Mouse (Mus musculus): ENCODE data around the gene Majin. TPM values are rescaled to one million over a fixed set of nuclear protein-coding genes. Genes with fewer than 3 reads are reported as not detected.

Majin gene
- polyA plus RNA-seq, 1 experiment from 2014 or later, result not detected

DNA sequence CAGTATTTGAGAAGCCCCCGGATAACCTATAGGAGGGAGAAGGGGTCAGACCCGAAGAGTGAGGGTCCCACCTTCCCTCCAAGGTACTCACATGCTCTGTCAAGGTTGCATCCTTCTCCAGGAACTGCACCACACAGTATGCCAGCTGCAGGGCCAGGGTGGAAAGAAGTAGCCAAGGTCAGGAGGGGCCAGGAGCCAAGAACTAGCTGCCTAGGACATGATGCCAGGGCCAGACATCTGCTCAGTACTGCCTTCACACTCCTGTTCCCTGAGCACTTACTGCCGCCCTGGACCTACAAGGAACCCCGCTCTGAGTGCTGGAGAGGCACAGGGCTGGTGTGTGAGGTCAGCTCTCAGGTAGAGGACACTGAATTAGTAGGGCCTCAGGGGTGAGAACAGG lies 46.2 kb downstream of the Majin start:
- no peaks in the 10 kb centered on the region for H3K9me3 ChIP-seq
- 73% methylated on average over 4 of the region's 4 CpGs for WGBS
- peaks cover 15% of the 10 kb centered on the region for H3K4me1 ChIP-seq
- no peaks in the 10 kb centered on the region for H3K27me3 ChIP-seq
- no peak overlapping the region for H3K9ac ChIP-seq
- no peak overlapping the region for H3K27ac ChIP-seq
- H3K4me2 ChIP-seq, result no peak overlapping the region
- peaks cover 8% of the 10 kb centered on the region; the same call in 1 of the 2 replicates for H3K36me3 ChIP-seq
- no peak for ATAC-seq (ENCODE audit: borderline replicate concordance, extremely low read depth, low FRiP score, low TSS enrichment)
- H3K4me3 ChIP-seq, result no peak overlapping the region

- WGBS, result 68% methylated on average over 2 of the region's 2 CpGs
- Histone ChIP-seq H3K4me1 (peaks cover 15% of the 10 kb centered on the region), H3K4me3 (no peak overlapping the region), H3K4me2 (no peak overlapping the region), H3K36me3 (peaks cover 8% of the 10 kb centered on the region; the same call in 1 of the 2 replicates), H3K9ac (no peak overlapping the region), H3K9me3 (no peaks in the 10 kb centered on the region), H3K27me3 (no peaks in the 10 kb centered on the region), H3K27ac (no peak overlapping the region)
- no peak for ATAC-seq (ENCODE audit: borderline replicate concordance, extremely low read depth, low FRiP score, low TSS enrichment)
Measured at GRCm38 (mm10) chr19:6231036-6231435, 46.8 kb downstream of the Majin start.

GRCm38 (mm10) chr19:6233647-6234046 lies 49.5 kb downstream of the Majin start:
- peaks cover 20% of the 10 kb centered on the region for H3K4me1 ChIP-seq
- no peak overlapping the region for H3K9ac ChIP-seq
- ATAC-seq (ENCODE audit: borderline replicate concordance, extremely low read depth, low FRiP score, low TSS enrichment), result no peak
- H3K9me3 ChIP-seq, result no peaks in the 10 kb centered on the region
- H3K27ac ChIP-seq, result no peak overlapping the region
- no peaks in the 10 kb centered on the region for H3K27me3 ChIP-seq
- no peak overlapping the region for H3K4me2 ChIP-seq
- no peak overlapping the region for H3K4me3 ChIP-seq
- peaks cover 8% of the 10 kb centered on the region; the same call in 1 of the 2 replicates for H3K36me3 ChIP-seq
- 79% methylated on average over 16 of the region's 16 CpGs for WGBS

DNA sequence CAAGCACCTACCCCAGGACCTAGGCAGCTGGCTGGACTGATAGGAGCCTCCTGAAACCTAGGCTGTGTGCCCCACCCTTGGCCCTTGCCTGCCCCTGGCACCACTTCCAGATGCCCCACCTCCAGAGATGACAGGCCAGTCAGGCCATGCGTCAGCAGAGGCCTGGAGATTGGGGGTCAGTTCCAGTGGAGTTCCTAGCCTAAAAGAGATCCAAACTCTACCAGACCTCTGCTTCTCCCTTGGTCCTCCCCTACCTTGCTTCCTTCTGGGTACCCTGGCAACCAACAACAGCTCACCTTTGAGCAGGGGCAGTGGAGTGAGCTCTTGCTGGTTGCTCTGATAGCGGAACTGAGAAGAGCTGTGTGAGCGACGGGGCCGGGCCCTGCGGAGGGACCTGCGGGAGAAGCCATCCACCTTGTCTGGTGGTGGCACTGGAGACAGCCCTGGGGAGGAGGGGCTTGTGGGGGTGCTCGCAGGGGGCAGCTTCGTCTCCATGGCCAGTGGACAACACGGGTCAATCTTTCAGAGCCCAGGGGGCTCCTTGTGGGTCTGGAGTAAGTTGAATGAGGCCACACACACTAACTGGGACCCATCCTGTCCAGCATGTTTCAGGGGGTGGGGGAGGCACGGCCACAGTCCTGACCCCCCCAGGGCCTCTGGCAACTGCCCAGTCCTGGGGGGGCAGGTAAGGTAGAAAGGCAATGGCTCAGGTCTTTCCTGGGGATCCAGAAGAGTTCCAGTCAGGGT lies 50.3 kb downstream of the Majin start:
- peak overlapping the region; percentile 72 for H3K4me2 ChIP-seq
- H3K36me3 ChIP-seq, result peaks cover 6% of the 10 kb centered on the region; the same call in 1 of the 2 replicates
- H3K27me3 ChIP-seq, result no peaks in the 10 kb centered on the region
- H3K27ac ChIP-seq, result no peak overlapping the region
- ATAC-seq (ENCODE audit: borderline replicate concordance, extremely low read depth, low FRiP score, low TSS enrichment), result no peak
- peaks cover 20% of the 10 kb centered on the region for H3K4me1 ChIP-seq
- 58% methylated on average over 11 of the region's 11 CpGs for WGBS
- peak overlapping the region; percentile 81 for H3K4me3 ChIP-seq
- no peaks in the 10 kb centered on the region for H3K9me3 ChIP-seq
- H3K9ac ChIP-seq, result peak overlapping the region; percentile 56

- WGBS, result 1% methylated on average over 48 of the region's 48 CpGs
- Histone ChIP-seq H3K4me1 (peaks cover 20% of the 10 kb centered on the region), H3K4me3 (peak within 1 kb of the TSS; percentile 81), H3K27me3 (no peaks in the 10 kb centered on the region), H3K36me3 (peaks cover 6% of the 10 kb centered on the region; the same call in 1 of the 2 replicates), H3K27ac (peak within 1 kb of the TSS; percentile 95), H3K4me2 (peak within 1 kb of the TSS; percentile 72), H3K9me3 (no peaks in the 10 kb centered on the region), H3K9ac (peak within 1 kb of the TSS; percentile 56)
- peak; percentile 93 for ATAC-seq (ENCODE audit: borderline replicate concordance, extremely low read depth, low FRiP score, low TSS enrichment)
Measured at GRCm38 (mm10) chr19:6235084-6236052, 51.2 kb downstream of the Majin start, which contains the start of gene Ppp2r5b. Ppp2r5b (minus strand) TSS chr19:6235872.

DNA sequence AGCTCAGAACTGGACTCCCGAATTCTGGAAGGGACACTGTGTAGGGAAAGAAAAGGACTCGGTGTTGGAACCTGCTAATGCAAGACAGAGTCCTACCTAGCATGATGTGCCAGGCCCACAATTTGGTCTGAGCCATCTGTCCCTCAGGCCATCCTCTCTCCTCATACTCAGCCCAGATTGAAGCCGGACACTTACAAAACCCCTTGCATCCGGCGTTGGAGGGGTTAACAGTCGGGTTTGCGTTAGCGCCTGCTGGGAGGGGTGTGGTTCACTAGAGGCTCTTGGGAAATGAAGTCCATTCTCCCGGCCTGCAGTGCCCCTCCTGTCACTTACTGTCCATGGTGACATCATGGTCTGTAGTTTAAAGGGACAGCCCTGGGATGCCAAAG lies 51.9 kb downstream of the Majin start:
- peak overlapping the region; percentile 81 for H3K4me3 ChIP-seq
- ATAC-seq (ENCODE audit: borderline replicate concordance, extremely low read depth, low FRiP score, low TSS enrichment), result peak; percentile 91
- H3K9me3 ChIP-seq, result no peaks in the 10 kb centered on the region

DNA sequence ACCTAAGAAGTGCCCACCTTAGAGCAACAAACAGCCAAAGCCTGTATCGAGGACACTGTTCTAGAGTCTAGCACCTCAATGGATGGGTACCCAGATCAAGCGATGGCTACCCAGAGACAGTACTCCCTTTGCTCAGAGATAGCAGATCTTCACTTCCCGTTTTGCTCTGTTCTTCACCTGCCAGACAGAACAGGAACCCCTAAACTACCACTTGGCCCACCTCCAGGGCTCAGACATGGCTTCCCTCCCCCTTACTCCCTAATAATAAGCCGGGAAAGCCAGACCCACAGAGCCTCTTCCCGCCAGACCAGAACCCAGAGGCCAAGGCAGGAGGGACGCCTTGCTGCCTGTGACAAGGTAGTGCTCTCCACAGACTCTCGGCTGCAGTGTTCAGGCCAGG lies 52.7 kb downstream of the Majin start:
- no peak for ATAC-seq (ENCODE audit: borderline replicate concordance, extremely low read depth, low FRiP score, low TSS enrichment)
- H3K9me3 ChIP-seq, result no peaks in the 10 kb centered on the region
- H3K4me1 ChIP-seq, result peaks cover 25% of the 10 kb centered on the region
- no peak overlapping the region for H3K27ac ChIP-seq
- H3K9ac ChIP-seq, result no peak overlapping the region
- H3K36me3 ChIP-seq, result peaks cover 6% of the 10 kb centered on the region; the same call in 1 of the 2 replicates
- no peak overlapping the region for H3K4me2 ChIP-seq
- WGBS, result 73% methylated on average over 7 of the region's 7 CpGs
- no peaks in the 10 kb centered on the region for H3K27me3 ChIP-seq
- no peak overlapping the region for H3K4me3 ChIP-seq

More for the DNA sequence above, 51.9 kb downstream of the Majin start:
- peak overlapping the region; percentile 56 for H3K9ac ChIP-seq
- WGBS, result 0% methylated on average over 9 of the region's 9 CpGs
- H3K27ac ChIP-seq, result peak overlapping the region; percentile 95
- H3K27me3 ChIP-seq, result no peaks in the 10 kb centered on the region
- peaks cover 25% of the 10 kb centered on the region for H3K4me1 ChIP-seq
- peaks cover 6% of the 10 kb centered on the region; the same call in 1 of the 2 replicates for H3K36me3 ChIP-seq
- H3K4me2 ChIP-seq, result peak overlapping the region; percentile 72

DNA sequence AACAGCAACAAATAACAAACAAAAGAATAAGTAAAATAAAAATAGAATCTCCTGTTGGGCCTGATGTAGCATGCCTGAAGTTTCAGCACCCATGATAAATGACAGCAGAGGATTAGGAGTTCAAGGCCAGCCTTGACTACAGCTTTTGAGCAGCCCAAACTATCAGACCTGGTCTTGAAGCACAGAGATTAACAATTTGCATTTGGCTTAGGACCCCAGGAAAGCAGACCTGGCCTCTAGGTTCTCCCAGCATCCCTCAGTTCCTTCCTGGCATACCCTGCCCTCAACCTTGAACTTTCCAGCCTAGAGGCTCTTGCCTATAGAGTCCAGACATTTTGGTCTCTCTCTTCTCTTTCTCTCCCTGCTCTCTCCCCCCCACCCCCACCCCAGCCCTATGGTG lies 54.6 kb downstream of the Majin start:
- Histone ChIP-seq H3K9me3 (no peaks in the 10 kb centered on the region), H3K9ac (no peak overlapping the region), H3K27ac (no peak overlapping the region), H3K4me1 (peaks cover 37% of the 10 kb centered on the region), H3K27me3 (no peaks in the 10 kb centered on the region), H3K36me3 (no peaks in the 10 kb centered on the region), H3K4me2 (no peak overlapping the region), H3K4me3 (no peak overlapping the region)
- ATAC-seq (ENCODE audit: borderline replicate concordance, extremely low read depth, low FRiP score, low TSS enrichment), result no peak

DNA sequence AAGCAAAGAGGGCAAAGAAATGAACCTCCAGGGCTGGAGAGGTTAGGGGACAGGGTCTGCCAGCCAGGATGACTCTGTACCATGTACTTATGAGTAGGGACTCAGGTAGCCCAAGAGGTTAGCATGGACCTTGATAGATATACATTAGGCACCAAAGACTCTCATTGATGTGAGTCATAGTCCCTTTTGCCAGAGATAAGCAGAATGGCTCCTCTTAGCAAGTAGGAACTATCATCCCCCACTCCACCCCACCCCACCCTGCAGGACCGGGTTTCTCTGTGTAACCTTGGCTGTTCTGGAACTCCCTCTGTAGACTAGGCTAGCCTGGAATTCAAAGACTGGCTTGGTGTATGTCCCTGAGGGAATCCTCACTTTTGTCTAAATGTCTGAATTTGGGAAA lies 55.9 kb downstream of the Majin start:
- peaks cover 8% of the 10 kb centered on the region; the same call in 1 of the 2 replicates for H3K36me3 ChIP-seq
- peaks cover 25% of the 10 kb centered on the region for H3K4me1 ChIP-seq
- no peak overlapping the region for H3K4me3 ChIP-seq
- no peak overlapping the region for H3K27ac ChIP-seq
- H3K9ac ChIP-seq, result no peak overlapping the region
- H3K4me2 ChIP-seq, result no peak overlapping the region
- H3K27me3 ChIP-seq, result no peaks in the 10 kb centered on the region
- ATAC-seq (ENCODE audit: borderline replicate concordance, extremely low read depth, low FRiP score, low TSS enrichment), result no peak
- H3K9me3 ChIP-seq, result no peaks in the 10 kb centered on the region
- 61% methylated on average over 1 of the region's 1 CpGs for WGBS

DNA sequence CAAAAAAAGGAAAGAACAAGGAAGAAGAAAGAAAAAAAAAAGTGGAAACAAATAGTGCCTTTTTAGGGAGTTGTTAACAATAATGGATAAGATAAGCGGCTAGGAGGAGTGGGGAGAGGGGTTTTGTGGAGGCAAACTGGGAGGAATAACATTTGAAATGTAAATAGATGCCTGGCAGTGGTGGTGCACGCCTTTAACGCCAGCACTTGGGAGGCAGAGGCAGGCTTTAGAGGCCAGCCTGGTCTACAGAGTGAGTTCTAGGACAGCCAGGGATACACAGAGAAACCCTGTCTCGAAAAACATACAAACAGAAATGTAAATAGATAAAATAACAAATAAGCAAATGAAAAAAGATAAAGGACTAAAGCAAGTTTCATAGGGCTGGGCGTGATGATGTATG lies 56.5 kb downstream of the Majin start:
- H3K4me2 ChIP-seq, result peak overlapping the region; percentile 37
- H3K4me3 ChIP-seq, result peak overlapping the region; percentile 74
- H3K9me3 ChIP-seq, result no peaks in the 10 kb centered on the region
- peaks cover 14% of the 10 kb centered on the region; the same call in 1 of the 2 replicates for H3K36me3 ChIP-seq
- no peak overlapping the region for H3K9ac ChIP-seq
- H3K4me1 ChIP-seq, result peaks cover 22% of the 10 kb centered on the region
- ATAC-seq (ENCODE audit: borderline replicate concordance, extremely low read depth, low FRiP score, low TSS enrichment), result no peak
- 29% methylated on average over 5 of the region's 5 CpGs for WGBS
- no peaks in the 10 kb centered on the region for H3K27me3 ChIP-seq
- peak overlapping the region; percentile 68 for H3K27ac ChIP-seq

GRCm38 (mm10) chr19:6241274-6242107 lies 57.3 kb downstream of the Majin start, which contains the start of gene Atg2a:
Atg2a (plus strand) TSS chr19:6241668.
- Histone ChIP-seq H3K9me3 (no peaks in the 10 kb centered on the region), H3K4me3 (peak within 1 kb of the TSS; percentile 74), H3K4me1 (peaks cover 19% of the 10 kb centered on the region), H3K27me3 (no peaks in the 10 kb centered on the region), H3K36me3 (peaks cover 20% of the 10 kb centered on the region), H3K9ac (peak within 1 kb of the TSS; percentile 90), H3K27ac (peak within 1 kb of the TSS; percentile 74), H3K4me2 (peak within 1 kb of the TSS; percentile 89)
- under 1% methylated on average over 55 of the region's 55 CpGs for WGBS
- ATAC-seq (ENCODE audit: borderline replicate concordance, extremely low read depth, low FRiP score, low TSS enrichment), result peak; percentile 91
